Mouse (Mus musculus) heart, postnatal 0 days (tissue): Measurements from ENCODE around the gene Mpo. TPM values are rescaled to one million over a fixed set of nuclear protein-coding genes. Genes with fewer than 3 reads are reported as not detected.
A peak's percentile ranks its signal among the peaks of the same experiment; 100 is the strongest.

Source experiments
- ATAC-seq: fragments of 200-750 bp; cut with Nextera tagmentation; 2 replicates; pipeline ENCODE4 v1.8.0; 2017; ENCODE audit warnings: low read depth, moderate number of reproducible peaks, moderate library complexity; ENCODE audit not compliant: insufficient read depth
- DNase-seq: peaks from one replicate; pipeline ENCODE4 v3.0.0-alpha.2; 2016; ENCODE audit warnings: low spot score
- H3K27ac ChIP-seq: fragments of 300-500 bp; sonication (generic); 2 replicates; pipeline ENCODE4 v1.5.1; 2014; ENCODE audit warnings: low read depth, mild to moderate bottlenecking
- H3K27me3 ChIP-seq: fragments of 300-500 bp; sonication (generic); 2 replicates; pipeline ENCODE4 v1.6.1; 2014; ENCODE audit warnings: low read length, mixed read lengths; ENCODE audit not compliant: control insufficient read depth, insufficient read depth
- H3K36me3 ChIP-seq: fragments of 300-500 bp; sonication (generic); replicated peaks from 2 replicates; pipeline ENCODE4 v1.6.1; 2014; ENCODE audit warnings: low read length, mixed read lengths; ENCODE audit not compliant: control insufficient read depth, insufficient read depth
- H3K4me1 ChIP-seq: fragments of 300-500 bp; sonication (generic); 2 replicates; pipeline ENCODE4 v1.6.1; 2014; ENCODE audit warnings: antibody characterized with exemption; ENCODE audit not compliant: control insufficient read depth, insufficient read depth
- H3K4me2 ChIP-seq: fragments of 300-500 bp; sonication (generic); 2 replicates; pipeline ENCODE4 v1.6.1; 2014; ENCODE audit warnings: low read depth, mild to moderate bottlenecking, low read length, moderate library complexity
- H3K4me3 ChIP-seq: fragments of 300-500 bp; sonication (generic); 2 replicates; pipeline ENCODE4 v1.5.1; 2014; ENCODE audit warnings: low read depth, low read length
- H3K9ac ChIP-seq: fragments of 300-500 bp; sonication (generic); replicated peaks from 2 replicates; pipeline ENCODE4 v1.6.1; 2014; ENCODE audit warnings: low read depth, low read length, mixed read lengths
- H3K9me3 ChIP-seq: fragments of 300-500 bp; sonication (generic); replicated peaks from 2 replicates; pipeline ENCODE4 v1.6.1; 2016; ENCODE audit warnings: low read length; ENCODE audit not compliant: control insufficient read depth
- CTCF ChIP-seq: IDR thresholded peaks from 2 replicates; pipeline ENCODE4 v1.5.1; 2016; ENCODE audit warnings: antibody characterized with exemption, control low read depth, low read depth
- EP300 ChIP-seq: IDR thresholded peaks from 2 replicates; pipeline ENCODE4 v1.6.1; 2016; ENCODE audit warnings: antibody characterized with exemption, low read depth
- WGBS: fragments of 180-500 bp; shearing (Covaris S2); extraction: QIAGEN DNeasy Blood & Tissue Kit; methylation state at CpG from one replicate; pipeline ENCODE4 v1.1.7; 2014; 5-methylcytosine and 5-hydroxymethylcytosine counted together
- polyA plus RNA-seq: library from polyadenylated mRNA; unstranded; fragments of >200 nt; fragmentation: Nextera tagmentation; extraction: Ambion mirVana; gene quantifications from 2 replicates; pipeline ENCODE4 v1.2.1, GENCODE M21; 2015
- total RNA-seq: library from RNA; depleted of rRNA; stranded (reverse); fragments of >200 nt; gene quantifications from 2 replicates; pipeline ENCODE4 v1.2.3, GENCODE M21; 2014; ENCODE audit warnings: low replicate concordance

The Mpo gene
- total and polyA plus RNA-seq, 2 experiments from 2014 or later: 0.36 to 2.6 TPM

DNA sequence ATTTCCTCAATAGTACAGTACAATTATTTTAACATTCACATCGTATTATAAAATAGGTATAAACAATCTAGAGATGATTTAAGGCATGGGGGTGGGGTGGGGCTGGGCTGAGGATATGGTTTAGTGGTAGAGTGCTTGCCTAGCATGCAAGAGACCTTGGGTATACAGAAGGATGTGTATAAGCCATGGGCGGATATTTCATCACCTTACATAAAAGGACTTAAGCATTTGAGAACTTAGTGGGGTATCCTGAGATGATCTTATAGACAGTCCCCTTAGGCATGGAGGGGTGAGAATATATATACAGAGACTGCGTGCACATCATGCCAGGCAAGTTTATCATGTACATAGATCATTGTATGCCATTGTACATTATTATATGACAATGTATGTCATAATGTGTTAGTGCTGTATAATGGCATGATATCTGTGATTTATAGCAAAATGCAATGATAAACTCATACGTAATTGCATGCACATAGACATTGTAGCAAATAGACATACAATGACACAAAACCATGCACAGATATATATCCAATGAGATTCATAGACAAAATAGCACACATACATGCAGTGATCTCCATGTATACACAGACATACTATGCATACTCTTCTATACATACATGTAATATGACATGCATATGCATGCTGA is 34.3 kb upstream of the Mpo start:
- no peaks in the 10 kb centered on the region for H3K4me1 ChIP-seq
- no peak overlapping the region for H3K4me3 ChIP-seq
- H3K4me2 ChIP-seq: no peak overlapping the region
- H3K9me3 ChIP-seq: no peaks in the 10 kb centered on the region
- no peak for DNase-seq
- no peak for ATAC-seq
- WGBS: 59% methylated on average over 4 of the region's 4 CpGs
- no peaks in the 10 kb centered on the region for H3K36me3 ChIP-seq
- H3K9ac ChIP-seq: no peak overlapping the region
- peaks cover 47% of the 10 kb centered on the region for H3K27me3 ChIP-seq
- H3K27ac ChIP-seq: no peak overlapping the region
- TF ChIP-seq EP300 (no peak), CTCF (no peak)

DNA sequence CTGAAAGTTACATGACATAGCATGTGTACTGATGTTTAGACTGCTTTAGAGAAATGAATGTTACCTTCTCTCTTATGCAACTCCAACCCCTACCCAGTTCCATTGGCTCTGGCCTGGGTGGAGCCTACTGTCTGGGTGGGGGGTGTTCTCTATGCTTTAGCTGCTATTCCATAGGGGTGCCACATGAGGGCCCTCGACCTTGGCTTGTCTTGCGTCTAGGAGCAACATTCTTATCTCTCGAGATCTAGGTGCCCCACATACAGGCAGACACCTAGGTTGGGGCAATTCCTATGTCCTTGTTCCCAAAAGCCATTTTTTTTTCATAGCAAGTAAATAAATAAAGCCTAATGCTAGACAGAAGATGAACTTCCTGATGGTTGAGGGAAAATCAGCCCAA is 33.8 kb upstream of the Mpo start:
- TF ChIP-seq CTCF (0 out of 2 replicates have a peak, but pooled peaks have one; percentile 6), EP300 (no peak)
- WGBS: 12% methylated on average over 3 of the region's 3 CpGs
- Histone ChIP-seq H3K4me3 (no peak overlapping the region), H3K4me2 (no peak overlapping the region), H3K4me1 (no peaks in the 10 kb centered on the region), H3K27ac (no peak overlapping the region), H3K36me3 (no peaks in the 10 kb centered on the region), H3K27me3 (peaks cover 52% of the 10 kb centered on the region), H3K9me3 (no peaks in the 10 kb centered on the region), H3K9ac (no peak overlapping the region)
- no peak for ATAC-seq
- DNase-seq: no peak

DNA sequence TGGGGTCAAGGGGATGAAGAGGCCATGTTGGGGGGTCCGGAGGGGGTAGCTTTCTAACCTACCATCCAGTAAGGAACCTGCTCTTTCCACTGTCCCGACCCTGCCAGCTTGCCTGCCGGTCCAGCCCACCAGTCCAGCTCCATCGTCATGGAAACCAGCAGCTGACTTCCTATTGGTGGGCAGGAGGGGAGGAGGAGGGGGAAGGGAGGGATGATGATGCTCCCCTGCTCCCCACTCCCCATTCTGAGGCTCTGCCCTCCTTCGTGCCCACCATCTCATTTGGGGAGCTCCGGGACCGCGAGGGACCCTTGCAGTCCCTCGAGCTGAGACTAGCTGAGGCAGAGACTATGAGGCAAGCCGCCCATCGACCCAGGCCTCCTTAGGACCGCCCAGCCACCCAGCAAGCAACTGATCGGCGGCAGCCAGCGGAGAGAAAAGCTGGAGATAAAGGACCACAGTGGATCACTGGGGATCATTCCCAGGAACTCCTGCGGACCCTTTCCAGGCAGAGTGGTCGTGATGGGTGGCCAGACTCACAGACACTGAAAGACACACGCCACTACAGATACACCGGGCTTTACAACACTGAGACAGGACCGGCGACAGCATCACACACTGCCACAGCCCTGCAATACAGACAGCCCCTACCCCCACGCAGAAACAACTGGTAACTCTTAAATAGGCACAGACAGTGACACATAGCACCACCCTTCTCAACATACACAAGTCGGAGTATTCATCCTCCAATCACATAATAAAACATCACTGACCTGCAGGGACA is 32.9 kb upstream of the Mpo start, which contains the start of gene Tspoap1:
Gene Tspoap1, plus strand, starts transcription at position 241 of the 781 bp plus-strand sequence.
- Histone ChIP-seq H3K36me3 (no peaks in the 10 kb centered on the region), H3K4me3 (no peak within 1 kb of the TSS), H3K27ac (no peak within 1 kb of the TSS), H3K27me3 (peaks cover 61% of the 10 kb centered on the region), H3K4me2 (no peak within 1 kb of the TSS), H3K4me1 (no peaks in the 10 kb centered on the region), H3K9ac (no peak within 1 kb of the TSS), H3K9me3 (no peaks in the 10 kb centered on the region)
- TF ChIP-seq EP300 (no peak), CTCF (no peak)
- ATAC-seq: no peak
- 10% methylated on average over 23 of the region's 23 CpGs for WGBS
- DNase-seq: no peak

DNA sequence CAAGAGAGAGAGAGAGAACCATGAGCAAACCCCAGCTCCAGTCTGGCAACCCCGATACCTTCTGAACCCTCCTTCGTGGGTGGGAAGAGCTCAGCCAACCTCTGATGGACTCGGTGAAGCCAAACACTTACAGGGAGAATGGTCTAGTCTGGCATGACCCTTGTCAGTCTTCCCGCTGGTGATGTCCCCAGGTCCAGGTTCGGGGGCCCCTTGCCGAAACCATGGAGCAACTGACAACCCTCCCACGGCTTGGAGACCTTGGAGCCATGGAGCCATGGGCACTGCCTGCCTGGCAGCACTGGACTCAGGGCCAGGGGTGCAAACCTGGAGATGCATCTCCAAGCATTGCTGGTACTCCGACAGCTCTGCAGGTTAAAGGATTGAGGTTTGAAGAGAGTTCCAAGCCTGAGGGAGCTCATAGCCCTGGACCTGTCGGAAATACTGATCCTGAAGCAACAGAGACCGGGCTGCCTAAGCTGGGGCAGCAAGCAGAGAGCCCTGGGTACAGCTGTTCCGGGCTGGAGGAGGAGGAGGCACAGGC is 32.1 kb upstream of the Mpo start:
- Histone ChIP-seq H3K9ac (no peak overlapping the region), H3K4me1 (no peaks in the 10 kb centered on the region), H3K4me3 (no peak overlapping the region), H3K9me3 (no peaks in the 10 kb centered on the region), H3K27me3 (peaks cover 69% of the 10 kb centered on the region), H3K27ac (no peak overlapping the region), H3K4me2 (no peak overlapping the region), H3K36me3 (no peaks in the 10 kb centered on the region)
- TF ChIP-seq CTCF (no peak), EP300 (no peak)
- DNase-seq (no peak), ATAC-seq (no peak)
- WGBS: 61% methylated on average over 11 of the region's 11 CpGs

DNA sequence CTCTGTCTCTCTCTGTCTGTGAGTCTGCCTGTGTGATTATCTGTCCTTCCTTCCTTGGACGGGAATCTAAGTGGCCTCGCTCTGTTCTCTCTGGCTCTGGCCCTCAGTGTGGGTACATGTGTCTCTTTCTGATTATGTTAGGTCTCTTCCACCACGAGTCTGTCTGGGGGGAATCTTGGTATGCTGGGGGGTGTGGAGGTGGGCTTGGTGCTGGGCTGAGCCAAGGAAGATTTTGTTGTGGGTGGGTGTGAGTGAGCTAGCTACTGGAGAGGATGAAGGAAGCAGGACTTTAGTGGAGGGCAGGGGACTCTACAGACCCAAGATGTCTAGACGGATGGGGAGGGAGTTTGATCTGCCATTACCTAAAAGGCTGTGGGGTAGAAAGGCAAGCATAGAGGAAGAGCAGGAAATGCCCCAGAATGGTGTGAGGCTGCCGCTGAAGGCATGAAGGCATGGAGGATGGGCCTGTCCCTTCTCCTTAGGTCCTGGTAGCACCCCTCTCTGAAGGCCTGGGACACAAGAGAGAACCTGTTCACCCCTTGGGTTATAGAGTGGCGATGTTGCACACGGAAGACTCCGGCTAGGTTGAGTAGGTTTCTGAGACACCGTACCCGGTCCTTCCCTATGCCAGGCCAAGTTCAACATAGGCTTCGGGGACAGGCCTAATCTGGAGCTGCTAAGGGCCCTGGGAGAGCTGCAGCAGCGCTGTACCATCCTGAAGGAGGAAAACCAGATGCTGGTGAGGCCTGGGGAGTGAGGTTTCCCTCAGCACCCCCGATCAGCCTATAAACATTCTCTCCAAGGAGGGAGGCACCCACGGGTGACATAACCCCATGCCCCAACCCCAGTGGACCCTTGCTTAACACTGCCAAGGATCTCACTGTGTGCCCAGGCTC is 31.3 kb upstream of the Mpo start:
- H3K27ac ChIP-seq: no peak overlapping the region
- H3K36me3 ChIP-seq: no peaks in the 10 kb centered on the region
- TF ChIP-seq CTCF (no peak), EP300 (no peak)
- H3K9ac ChIP-seq: no peak overlapping the region
- H3K4me1 ChIP-seq: no peaks in the 10 kb centered on the region
- H3K4me3 ChIP-seq: no peak overlapping the region
- peaks cover 77% of the 10 kb centered on the region for H3K27me3 ChIP-seq
- H3K9me3 ChIP-seq: no peaks in the 10 kb centered on the region
- WGBS: 65% methylated on average over 14 of the region's 14 CpGs
- ATAC-seq (no peak), DNase-seq (no peak)
- no peak overlapping the region for H3K4me2 ChIP-seq
